Mouse (Mus musculus) testis, postnatal 14 days (tissue): ENCODE measurements around the gene Ache.
A peak's percentile ranks its signal among the peaks of the same experiment; 100 is the strongest.

Experiments
- DNase-seq: peaks from one replicate; pipeline ENCODE4 v3.0.0; 2021; ENCODE audit warnings: low spot score

Ache gene

DNA sequence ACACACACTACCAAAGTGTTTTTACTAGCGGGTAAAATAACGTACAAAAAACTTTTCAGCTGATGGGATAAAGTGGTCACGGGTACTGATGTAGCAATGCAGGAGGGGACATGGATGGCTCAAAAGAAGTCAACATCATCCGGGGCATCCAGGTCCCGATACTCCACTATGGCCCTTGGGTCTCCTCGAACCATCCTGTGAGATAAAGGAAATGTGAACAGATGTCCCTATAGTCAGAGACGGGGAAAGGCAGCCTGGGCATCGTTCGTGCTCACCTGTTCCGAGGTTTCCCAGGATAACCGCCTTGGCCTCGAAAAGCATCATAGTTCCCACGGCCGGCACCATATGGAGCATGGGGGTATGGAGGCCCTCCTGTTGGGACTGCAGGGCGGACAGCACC is 8.4 kb downstream of the Ache start:
- no peak for DNase-seq

- no peak for DNase-seq
These were observed 9.8 kb downstream of the Ache start for GRCm38 (mm10) chr5:137297126-137297525.

- no peak for DNase-seq
These were observed 11.9 kb downstream of the Ache start for GRCm38 (mm10) chr5:137299240-137299639.

GRCm38 (mm10) chr5:137301253-137301652 is 13.9 kb downstream of the Ache start:
- DNase-seq = no peak

DNA sequence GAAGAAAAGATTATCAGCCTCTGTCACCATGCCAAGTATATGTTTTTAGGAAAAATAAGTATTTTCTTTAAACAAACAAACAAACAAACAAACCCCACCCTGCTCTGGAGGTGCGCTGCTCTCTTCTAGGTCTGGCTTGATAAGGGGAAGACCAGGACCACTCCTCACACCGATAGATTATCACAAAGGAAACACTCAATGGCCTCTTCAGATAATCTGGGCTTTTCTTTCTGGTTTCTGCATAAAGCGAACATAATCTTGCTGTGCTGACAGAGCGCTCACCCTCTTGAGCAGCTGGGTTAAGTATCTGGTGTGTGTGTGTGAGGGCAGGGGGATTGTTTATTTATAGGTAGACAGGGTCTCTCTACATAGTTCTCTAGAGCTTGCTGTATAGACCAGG is 16.3 kb downstream of the Ache start:
- DNase-seq = no peak

GRCm38 (mm10) chr5:137304165-137304564 is 16.8 kb downstream of the Ache start:
- DNase-seq = no peak

DNA sequence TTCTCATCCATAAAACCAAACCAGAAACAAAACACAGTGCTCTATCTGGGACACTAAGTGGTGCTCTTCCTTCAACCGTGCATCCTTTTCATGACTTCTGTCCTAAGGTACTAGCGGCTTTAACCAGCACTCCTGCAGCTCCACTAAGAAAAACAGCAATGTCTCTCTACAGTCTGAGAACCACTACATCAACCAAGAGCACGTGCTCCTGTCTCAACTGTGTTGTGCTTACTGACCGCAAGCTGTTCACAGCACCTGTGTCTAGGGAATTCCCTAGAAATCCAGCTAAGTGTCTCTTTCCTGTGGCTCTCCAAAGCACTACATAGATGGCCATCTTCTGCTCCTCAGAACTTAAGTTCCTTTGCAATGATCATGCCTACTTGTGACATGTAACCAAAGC is 17.5 kb downstream of the Ache start:
- no peak for DNase-seq

- no peak for DNase-seq
These were observed 18.5 kb downstream of the Ache start for GRCm38 (mm10) chr5:137305822-137306221.

- DNase-seq = no peak
These were observed 19.2 kb downstream of the Ache start for GRCm38 (mm10) chr5:137306439-137307005.

- peak; percentile 93 for DNase-seq
These were observed 20.0 kb downstream of the Ache start, which contains the start of gene Srrt for GRCm38 (mm10) chr5:137307071-137307912. Srrt (minus strand) TSS chr5:137307674.

- no peak for DNase-seq
These were observed 21.0 kb downstream of the Ache start for GRCm38 (mm10) chr5:137308356-137308755.

GRCm38 (mm10) chr5:137313466-137314192 is 26.3 kb downstream of the Ache start:
- no peak for DNase-seq

GRCm38 (mm10) chr5:137314193-137315083 is 27.1 kb downstream of the Ache start, which contains the start of gene Trip6:
Trip6 (minus strand) TSS chr5:137314404.
- peak; percentile 86 for DNase-seq

DNA sequence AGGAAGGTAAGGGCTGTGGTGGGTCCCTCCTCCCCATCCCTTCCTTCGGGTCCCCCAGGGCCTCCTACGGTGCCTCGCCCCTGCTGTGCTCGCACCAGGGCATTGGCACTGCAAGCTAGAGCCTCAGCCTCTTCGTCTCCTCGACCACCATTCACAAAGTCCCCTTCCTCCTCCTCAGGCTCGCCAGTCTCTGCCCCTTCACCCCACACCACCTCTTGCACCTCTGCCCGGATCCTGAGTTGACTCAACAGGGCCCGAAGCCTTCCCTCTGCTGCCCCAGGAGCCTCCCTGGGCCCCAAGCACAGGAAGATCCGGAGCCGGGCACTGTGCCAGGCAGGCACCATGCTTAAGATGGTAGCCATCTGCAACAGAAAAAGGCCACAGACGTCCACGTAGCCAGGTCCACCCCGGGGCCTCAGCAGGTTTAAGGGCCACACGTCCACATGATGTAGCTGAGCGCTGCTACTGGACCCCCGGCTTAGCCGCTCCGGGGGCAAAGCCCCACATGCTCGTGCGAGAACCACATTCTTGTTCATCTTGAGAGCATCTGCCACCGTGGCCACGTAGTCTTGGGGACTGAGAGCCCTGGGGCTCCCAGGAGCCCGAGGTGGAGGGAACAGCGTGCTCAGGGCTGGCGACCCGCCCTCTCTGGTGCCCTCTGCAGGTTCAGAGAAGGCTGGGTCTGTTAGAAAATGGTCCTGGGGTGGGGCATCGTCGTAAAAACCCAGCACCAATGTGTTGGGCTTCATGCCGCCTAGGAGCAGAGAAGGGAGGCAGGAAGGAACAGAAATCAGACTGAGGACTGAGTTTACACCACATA is 28.0 kb downstream of the Ache start:
- DNase-seq = no peak

GRCm38 (mm10) chr5:137317361-137317760 is 30.0 kb downstream of the Ache start:
- peak; percentile 60 for DNase-seq

DNA sequence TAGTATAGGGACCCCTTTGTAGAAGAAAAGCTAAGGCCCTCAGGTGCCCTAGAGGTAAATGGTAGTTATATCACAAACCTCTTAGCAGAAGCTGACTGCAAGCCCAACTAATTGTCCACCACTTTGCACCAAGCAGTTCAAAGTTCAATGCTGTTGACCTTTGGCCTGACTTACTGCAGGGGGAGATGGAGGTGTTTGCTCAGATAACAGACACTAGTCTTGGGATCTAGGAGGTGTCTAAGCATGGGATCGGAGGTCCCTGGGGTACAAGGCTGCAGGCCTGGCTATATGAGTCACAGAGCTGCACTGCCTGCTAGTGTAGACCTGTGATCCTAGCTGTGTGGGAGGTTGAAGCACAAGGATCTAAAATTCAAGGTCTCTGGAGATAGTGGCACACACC is 31.3 kb downstream of the Ache start:
- DNase-seq = no peak

GRCm38 (mm10) chr5:137320996-137321395 is 33.7 kb downstream of the Ache start:
- DNase-seq = no peak

GRCm38 (mm10) chr5:137330910-137331309 is 43.6 kb downstream of the Ache start:
- DNase-seq = no peak

- no peak for DNase-seq
These were observed 45.7 kb downstream of the Ache start for GRCm38 (mm10) chr5:137332857-137333511.

DNA sequence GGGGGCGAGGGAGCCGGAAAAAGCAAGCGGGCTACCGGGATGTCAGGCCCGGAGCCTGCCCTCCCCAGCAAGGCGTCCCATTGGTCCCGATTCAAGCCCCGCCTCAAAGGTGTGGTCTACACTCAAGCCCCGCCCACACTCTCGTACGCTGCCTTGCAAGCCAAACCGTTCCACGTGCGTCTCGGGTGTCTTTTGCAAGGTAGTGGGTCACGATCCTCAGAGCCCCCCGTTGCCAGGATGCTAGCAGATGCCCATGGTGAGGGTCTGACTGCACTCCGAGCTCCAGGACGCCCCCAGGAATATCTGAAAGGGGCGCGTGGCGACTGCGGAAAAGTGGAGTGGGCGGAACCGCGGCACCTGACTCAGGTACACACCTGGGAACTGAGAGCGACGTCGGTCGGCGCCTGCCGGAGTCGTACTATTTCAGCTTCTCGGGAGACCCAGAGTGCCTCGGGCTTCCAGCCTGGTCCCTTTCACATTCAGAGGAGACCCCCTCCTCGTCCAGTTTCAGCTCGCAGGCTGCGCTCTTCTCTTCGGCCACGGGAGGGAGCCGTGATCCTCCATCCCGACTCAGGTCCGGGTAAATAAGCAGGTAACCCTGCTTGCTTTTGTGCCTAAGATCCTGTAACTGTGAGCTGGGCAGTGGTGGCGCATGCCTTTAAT is 46.3 kb downstream of the Ache start, which contains the start of gene Slc12a9:
TSS of gene Slc12a9 (minus strand) at position 86 of the 663 bp plus-strand sequence.
- peak; percentile 91 for DNase-seq
